Mouse (Mus musculus) frontal cortex, adult 2 months (tissue): ENCODE measurements around the gene Gpsm1. TPM values are rescaled to one million over a fixed set of nuclear protein-coding genes. Genes with fewer than 3 reads are reported as not detected.
A peak's percentile ranks its signal among the peaks of the same experiment; 100 is the strongest.

Source experiments
- DNase-seq, 2 experiments: peaks; one replicate each; pipeline ENCODE4 v3.0.0; 2022; ENCODE audit warnings: low spot score in 1 of 2; ENCODE audit errors: extremely low spot score in 1 of 2
- polyA plus RNA-seq: library from polyadenylated mRNA; depleted of rRNA; stranded (reverse); fragments of >200 nt; gene quantifications from 2 replicates; pipeline ENCODE4 v1.2.3, GENCODE M21; 2012; rRNA removed

The Gpsm1 gene
- polyA plus RNA-seq = 248 and 275 TPM in 2 replicates

- DNase-seq = peak in 1 of 2 experiments; percentile 73
Observed at GRCm38 (mm10) chr2:26315072-26315924, at the start of gene Gpsm1. Gene Gpsm1 (plus strand): TSS chr2:26315515.

DNA sequence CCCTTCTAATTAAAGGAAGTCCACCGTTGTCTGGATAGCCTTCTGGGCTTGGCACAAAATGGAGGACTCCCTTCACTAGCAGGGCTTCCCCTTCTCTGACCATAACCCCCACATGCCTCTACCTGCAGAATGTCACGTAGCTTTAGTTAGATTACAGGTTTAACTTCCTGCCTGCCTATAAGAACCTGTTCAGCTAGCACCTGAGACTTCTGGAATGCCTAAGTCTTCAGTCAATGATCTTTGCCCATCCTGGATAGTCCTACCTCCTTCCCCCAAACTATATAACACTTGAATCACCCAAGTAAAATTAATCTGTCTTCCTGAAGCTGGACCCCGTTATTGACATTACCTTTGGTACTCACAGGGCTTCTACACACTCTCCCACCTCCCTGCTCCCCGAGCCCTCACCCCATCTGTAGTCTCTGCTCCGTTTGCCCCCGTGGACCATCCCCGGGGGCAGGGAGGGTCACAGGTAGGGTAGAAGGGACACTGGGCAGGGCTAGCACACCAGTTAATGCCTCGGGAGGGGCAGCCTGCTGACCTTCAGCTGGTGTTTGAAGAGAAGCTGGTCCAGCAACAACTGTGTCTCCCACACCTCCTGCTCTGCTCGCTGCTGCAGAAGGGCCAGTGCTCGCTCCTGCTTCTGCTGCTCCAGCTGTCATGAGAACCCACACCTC, 49.1 kb upstream of the Gpsm1 start:
- DNase-seq = no peak

DNA sequence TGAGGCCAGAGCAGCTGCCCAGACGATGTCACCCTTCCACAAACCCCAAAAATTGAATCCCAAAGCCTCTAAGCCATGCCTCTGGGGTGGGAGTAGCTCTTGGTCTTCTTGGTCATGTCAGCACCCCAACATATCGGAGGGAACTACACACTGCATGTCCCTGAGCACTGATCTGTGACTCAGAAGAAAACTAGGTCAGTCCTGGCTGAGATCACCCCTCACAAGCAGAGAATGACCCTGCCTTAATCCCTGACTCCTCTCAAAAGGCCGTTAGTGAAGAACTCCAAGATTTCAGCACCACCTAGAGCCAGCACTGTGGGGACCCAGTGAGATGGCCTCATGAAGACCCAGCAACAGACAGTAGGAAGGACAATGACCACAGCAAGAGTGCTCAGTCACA, 47.1 kb upstream of the Gpsm1 start:
- DNase-seq = no peak

- peak in 1 of 2 experiments; percentile 77 for DNase-seq
Observed at GRCm38 (mm10) chr2:26273611-26274010, 41.7 kb upstream of the Gpsm1 start.

GRCm38 (mm10) chr2:26279712-26280111, 35.6 kb upstream of the Gpsm1 start:
- DNase-seq = no peak

- no peak for DNase-seq
Observed at GRCm38 (mm10) chr2:26280594-26280993, 34.7 kb upstream of the Gpsm1 start.

GRCm38 (mm10) chr2:26285804-26286203, 29.5 kb upstream of the Gpsm1 start:
- no peak for DNase-seq

- DNase-seq = no peak
Observed at GRCm38 (mm10) chr2:26286391-26286790, 28.9 kb upstream of the Gpsm1 start.

GRCm38 (mm10) chr2:26290133-26290532, 25.2 kb upstream of the Gpsm1 start:
- DNase-seq = no peak

DNA sequence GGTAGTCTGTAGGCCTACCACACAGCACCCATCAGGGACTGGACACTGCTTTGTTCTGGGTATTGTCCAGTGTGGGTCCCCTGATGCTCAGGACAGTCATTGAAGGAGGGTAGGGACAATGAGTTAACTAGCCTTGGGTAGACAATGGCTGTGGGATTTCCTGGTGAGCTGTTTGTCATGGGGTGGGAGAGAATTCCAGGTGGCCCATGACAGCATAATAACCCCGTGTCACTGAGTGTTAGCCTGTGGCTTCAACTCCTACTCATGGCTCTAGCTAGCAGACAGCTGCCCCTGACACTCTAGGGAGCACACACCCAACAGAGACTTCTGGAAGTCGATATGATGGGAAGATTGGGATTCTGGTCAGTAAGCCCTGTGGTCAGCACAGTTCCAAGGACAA, 20.9 kb upstream of the Gpsm1 start, which contains the start of gene Ccdc187:
Gene Ccdc187 (minus strand): TSS at position 101 of the 400 bp plus-strand sequence.
- no peak for DNase-seq

GRCm38 (mm10) chr2:26296606-26297195, 18.6 kb upstream of the Gpsm1 start:
- DNase-seq = peak; percentile 69 to 84

DNA sequence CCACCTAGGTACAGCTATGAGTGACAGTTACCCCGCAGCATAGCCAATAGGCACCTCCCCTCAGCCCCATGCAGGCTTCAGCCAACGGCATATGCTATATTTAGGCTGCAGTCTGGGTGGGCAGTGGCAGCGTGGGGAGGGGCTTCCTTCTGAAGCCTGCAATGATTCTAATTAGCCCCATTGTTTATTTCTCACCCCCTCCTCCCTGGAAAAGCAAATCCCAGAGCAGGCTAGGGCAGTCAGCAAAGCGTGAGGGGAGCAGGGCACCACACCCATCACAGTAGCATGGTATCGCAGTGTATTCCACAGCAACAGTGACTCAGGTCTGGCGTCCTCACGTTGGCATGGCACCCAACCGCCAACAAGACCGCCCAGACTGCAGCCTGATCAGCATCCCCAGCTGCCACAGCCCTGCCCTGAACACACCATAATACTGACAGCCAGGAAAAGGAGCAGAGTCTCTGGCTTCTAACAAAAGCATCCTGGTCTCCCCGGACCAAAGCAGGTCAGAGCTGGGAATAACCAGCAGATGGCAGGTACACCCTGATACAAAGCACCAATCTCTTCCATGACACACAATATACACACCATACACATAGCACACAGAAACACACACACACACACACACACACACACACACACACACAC, 17.0 kb upstream of the Gpsm1 start:
- peak; percentile 73 to 83 for DNase-seq

DNA sequence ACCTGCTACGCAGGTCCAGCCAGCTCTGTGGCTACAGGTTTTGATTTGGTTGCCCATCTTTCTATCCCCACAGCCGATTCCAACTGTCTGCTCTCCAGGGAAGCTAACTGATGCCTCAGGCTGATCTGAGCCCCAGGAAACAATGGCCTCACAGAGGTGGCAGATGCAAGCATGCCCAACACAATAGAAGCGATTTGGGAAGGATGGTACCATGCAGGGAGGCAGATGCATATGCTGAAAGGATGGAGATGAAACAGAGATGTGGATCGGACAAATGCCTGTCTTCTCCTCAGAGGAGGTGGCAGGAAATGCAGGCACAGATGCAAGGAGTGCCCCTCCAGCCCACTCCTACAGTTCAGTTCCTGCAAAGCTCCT, 16.5 kb upstream of the Gpsm1 start:
- peak in 1 of 2 experiments; percentile 18 for DNase-seq

DNA sequence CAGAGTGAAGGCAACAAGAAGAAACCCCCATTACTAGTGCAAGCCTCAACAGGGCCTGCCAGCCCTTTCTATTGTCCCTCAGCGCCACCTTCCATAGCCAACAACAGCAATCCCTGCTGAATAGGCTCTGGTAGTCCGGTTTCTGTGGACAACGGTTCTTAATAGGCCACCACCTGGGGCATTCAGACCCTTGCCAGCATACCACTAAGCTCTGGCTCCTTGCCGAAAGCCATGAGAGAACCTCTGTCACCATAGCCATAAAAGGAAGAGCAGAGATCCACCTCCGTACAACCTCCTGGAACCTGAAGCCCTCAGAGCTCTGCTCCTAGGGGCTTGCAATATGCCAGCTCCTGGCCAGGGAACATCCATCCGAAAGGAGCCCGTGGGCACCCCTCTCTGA, 16.0 kb upstream of the Gpsm1 start:
- DNase-seq = peak in 1 of 2 experiments; percentile 30

DNA sequence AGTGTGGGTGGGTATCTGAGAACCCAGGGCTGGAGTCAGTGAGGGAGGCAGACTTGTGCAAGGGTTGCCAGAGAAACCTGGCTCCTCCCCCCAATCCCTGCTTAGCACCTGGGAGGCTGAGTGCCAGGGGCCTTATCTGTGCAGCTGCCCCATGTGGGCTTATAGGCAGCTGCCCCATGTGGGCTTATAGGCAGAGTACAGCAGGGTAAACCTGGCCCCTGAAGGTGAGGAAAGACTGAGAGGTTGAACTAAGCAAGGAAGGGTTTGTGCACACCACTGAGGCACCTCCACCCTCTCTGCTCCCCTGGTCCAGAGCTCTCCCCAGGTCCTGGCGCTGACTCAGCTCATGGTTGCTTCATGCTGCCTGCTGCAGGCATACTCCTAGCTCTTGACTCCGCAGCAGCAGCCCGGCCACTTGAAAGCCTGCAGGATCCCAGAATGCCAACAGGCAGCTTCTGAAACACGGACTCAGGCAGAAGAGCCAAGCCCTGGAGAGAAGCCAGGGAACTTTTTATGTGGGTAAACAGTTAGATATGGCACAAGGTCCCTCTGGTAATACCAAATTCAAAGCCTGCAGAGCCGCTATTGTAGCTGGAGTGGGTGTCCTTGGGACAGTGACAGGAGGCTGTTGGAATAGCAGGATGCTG, 15.0 kb upstream of the Gpsm1 start:
- peak in 1 of 2 experiments; percentile 34 for DNase-seq

DNA sequence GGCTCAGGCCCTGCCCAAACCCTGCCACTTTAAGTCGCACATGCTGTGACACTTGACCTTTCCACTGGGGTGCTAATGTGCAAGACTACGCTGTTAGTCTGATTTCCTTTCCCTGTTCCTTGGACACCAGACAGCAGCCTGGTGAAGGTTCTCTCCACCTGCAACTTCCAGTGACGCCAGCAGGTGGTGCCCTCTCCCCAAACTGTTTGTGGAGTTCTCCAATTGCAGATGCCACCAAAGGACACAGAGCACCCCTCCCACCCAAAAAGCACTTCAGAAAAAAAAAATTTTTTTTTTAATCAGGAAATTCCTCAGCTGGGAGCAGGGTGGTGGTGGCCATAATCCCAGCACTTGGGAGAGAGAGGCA, 14.5 kb upstream of the Gpsm1 start:
- DNase-seq = peak; percentile 76 to 96

GRCm38 (mm10) chr2:26302005-26302503, 13.3 kb upstream of the Gpsm1 start:
- no peak for DNase-seq

GRCm38 (mm10) chr2:26304711-26305110, 10.6 kb upstream of the Gpsm1 start:
- DNase-seq = no peak

DNA sequence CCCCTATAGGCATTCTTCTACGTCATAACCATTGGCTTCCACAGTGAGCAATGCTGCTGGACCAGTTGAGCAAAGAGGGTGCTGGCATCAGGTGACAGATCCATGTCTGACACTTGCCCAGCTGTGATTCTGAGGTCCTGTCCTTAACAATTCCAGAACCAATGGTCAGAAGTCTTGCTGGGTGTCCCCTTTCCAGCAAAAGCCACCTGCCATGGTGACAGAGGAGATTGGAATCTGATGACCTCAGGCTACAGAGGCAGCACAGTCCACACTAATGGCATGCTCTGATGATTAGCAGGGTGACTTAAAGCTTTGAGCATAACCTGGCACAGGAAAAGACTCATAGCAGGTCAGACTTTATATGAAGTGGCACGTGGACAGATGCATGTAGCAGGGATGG, 9.8 kb upstream of the Gpsm1 start:
- no peak for DNase-seq

DNA sequence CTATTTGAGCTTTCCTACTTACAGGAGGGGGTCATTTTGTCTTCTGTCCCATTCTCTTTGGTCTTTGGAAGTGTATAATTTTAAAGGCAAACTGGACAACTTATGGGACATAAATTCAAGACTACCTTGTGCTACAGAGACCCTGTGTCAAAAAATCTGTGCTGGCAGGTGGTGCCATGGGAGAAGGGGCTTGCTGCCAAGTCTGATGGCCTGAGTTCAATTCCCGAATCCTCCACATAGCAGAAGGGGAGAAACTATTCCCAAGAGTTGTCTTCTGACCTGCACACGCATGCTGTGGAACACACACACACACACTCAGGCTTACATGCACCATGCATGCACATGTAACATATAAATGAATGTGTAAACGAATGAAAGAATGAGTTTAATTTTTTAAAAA, 8.6 kb upstream of the Gpsm1 start:
- no peak for DNase-seq
